Mouse (Mus musculus) liver, postnatal 0 days (tissue): ENCODE results near the gene Plcb4.

Experiments
- CTCF ChIP-seq: sonication (generic); IDR thresholded peaks from 2 replicates; pipeline ENCODE4 v1.5.1; 2016; ENCODE audit warnings: antibody characterized with exemption, low read depth
- EP300 ChIP-seq: IDR thresholded peaks from 2 replicates; pipeline ENCODE4 v1.6.1; 2016; ENCODE audit warnings: antibody characterized with exemption, low read depth, mild to moderate bottlenecking

DNA sequence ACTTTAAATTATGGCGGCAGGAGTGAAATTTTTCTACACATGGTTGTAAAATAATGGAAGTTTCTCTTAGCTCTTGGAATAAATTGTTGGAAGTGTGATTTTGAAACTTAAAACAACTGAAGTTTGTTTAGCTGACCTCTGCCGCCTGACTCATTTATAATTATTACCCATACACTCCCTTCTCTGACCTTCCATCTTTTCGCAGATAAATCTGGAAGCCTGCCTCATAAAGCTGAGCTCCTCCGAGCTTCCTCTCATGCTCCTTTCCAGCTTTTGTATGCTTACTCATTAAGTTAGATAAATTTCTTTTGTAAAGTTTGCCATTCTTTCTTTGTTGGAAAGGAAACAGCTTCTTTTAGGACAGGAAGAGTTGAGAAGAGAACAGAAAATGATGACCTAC, 27.9 kb downstream of the Plcb4 start:
- no peak for TF ChIP-seq CTCF
- TF ChIP-seq EP300 = no peak
